Mouse (Mus musculus): Measurements from ENCODE around the gene Olfr787. TPM values are rescaled to one million over a fixed set of nuclear protein-coding genes. Genes with fewer than 3 reads are reported as not detected.

Olfr787 gene
- polyA plus RNA-seq, 1 experiment from 2014 or later: not detected

Other genes with a start within 250 kb of the Olfr787 start
- gene Olfr774, start 225.7 kb upstream of the Olfr787 start, polyA plus RNA-seq (2015; fragmentation: Nextera tagmentation; extraction: Ambion mirVana): not detected in 2 replicates
- gene Olfr775, start 213.4 kb upstream of the Olfr787 start, polyA plus RNA-seq (2015; fragmentation: Nextera tagmentation; extraction: Ambion mirVana): not detected in 2 replicates
- gene Olfr776, start 202.7 kb upstream of the Olfr787 start, polyA plus RNA-seq (2015; fragmentation: Nextera tagmentation; extraction: Ambion mirVana): not detected in 2 replicates
- not detected in 2 replicates for gene Olfr777, start 190.4 kb upstream of the Olfr787 start, polyA plus RNA-seq (2015; fragmentation: Nextera tagmentation; extraction: Ambion mirVana)
- not detected in 2 replicates for gene Olfr780, start 143.7 kb upstream of the Olfr787 start, polyA plus RNA-seq (2015; fragmentation: Nextera tagmentation; extraction: Ambion mirVana)
- not detected in 2 replicates for gene Olfr781, start 133.0 kb upstream of the Olfr787 start, polyA plus RNA-seq (2015; fragmentation: Nextera tagmentation; extraction: Ambion mirVana)
- not detected in 2 replicates for gene Olfr782, start 113.0 kb upstream of the Olfr787 start, polyA plus RNA-seq (2015; fragmentation: Nextera tagmentation; extraction: Ambion mirVana)
- 0.05 and 0.06 TPM in 2 replicates for gene Olfr784, start 77.8 kb upstream of the Olfr787 start, polyA plus RNA-seq (2015; fragmentation: Nextera tagmentation; extraction: Ambion mirVana)
- not detected in 2 replicates for gene Olfr785, start 56.4 kb upstream of the Olfr787 start, polyA plus RNA-seq (2015; fragmentation: Nextera tagmentation; extraction: Ambion mirVana)
- not detected in 2 replicates for gene Olfr786, start 34.6 kb upstream of the Olfr787 start, polyA plus RNA-seq (2015; fragmentation: Nextera tagmentation; extraction: Ambion mirVana)
- not detected in 2 replicates for gene Olfr788, start 9.1 kb downstream of the Olfr787 start, polyA plus RNA-seq (2015; fragmentation: Nextera tagmentation; extraction: Ambion mirVana)
- gene Olfr789, start 22.9 kb downstream of the Olfr787 start, polyA plus RNA-seq (2015; fragmentation: Nextera tagmentation; extraction: Ambion mirVana): not detected in 2 replicates
- not detected in 2 replicates for gene Olfr790, start 36.6 kb downstream of the Olfr787 start, polyA plus RNA-seq (2015; fragmentation: Nextera tagmentation; extraction: Ambion mirVana)
- gene Olfr791, start 59.9 kb downstream of the Olfr787 start, polyA plus RNA-seq (2015; fragmentation: Nextera tagmentation; extraction: Ambion mirVana): not detected in 2 replicates
- not detected in 2 replicates for gene Olfr792, start 77.3 kb downstream of the Olfr787 start, polyA plus RNA-seq (2015; fragmentation: Nextera tagmentation; extraction: Ambion mirVana)
- gene Olfr794, start 105.8 kb downstream of the Olfr787 start, polyA plus RNA-seq (2015; fragmentation: Nextera tagmentation; extraction: Ambion mirVana): not detected in 2 replicates
- gene Olfr796, start 150.7 kb downstream of the Olfr787 start, polyA plus RNA-seq (2015; fragmentation: Nextera tagmentation; extraction: Ambion mirVana): not detected in 2 replicates
- not detected in 2 replicates for gene Olfr798, start 166.1 kb downstream of the Olfr787 start, polyA plus RNA-seq (2015; fragmentation: Nextera tagmentation; extraction: Ambion mirVana)
- gene Olfr799, start 175.6 kb downstream of the Olfr787 start, polyA plus RNA-seq (2015; fragmentation: Nextera tagmentation; extraction: Ambion mirVana): not detected in 2 replicates
- gene Olfr800, start 195.8 kb downstream of the Olfr787 start, polyA plus RNA-seq (2015; fragmentation: Nextera tagmentation; extraction: Ambion mirVana): not detected in 2 replicates
- gene Olfr801, start 212.0 kb downstream of the Olfr787 start, polyA plus RNA-seq (2015; fragmentation: Nextera tagmentation; extraction: Ambion mirVana): not detected in 2 replicates
- gene Olfr802, start 226.3 kb downstream of the Olfr787 start, polyA plus RNA-seq (2015; fragmentation: Nextera tagmentation; extraction: Ambion mirVana): not detected in 2 replicates
- gene Olfr803, start 232.4 kb downstream of the Olfr787 start, polyA plus RNA-seq (2015; fragmentation: Nextera tagmentation; extraction: Ambion mirVana): not detected in 2 replicates
- not detected in 2 replicates for gene Olfr804, start 241.3 kb downstream of the Olfr787 start, polyA plus RNA-seq (2015; fragmentation: Nextera tagmentation; extraction: Ambion mirVana)

Data from lung, embryonic 16.5 days (tissue).